Mouse (Mus musculus): ENCODE measurements around the gene Kcna10.

GRCm38 (mm10) chr3:107204413-107204812, 21.6 kb downstream of the Kcna10 start:
- TF ChIP-seq CTCF (IDR thresholded peaks at IDR 0.05; ENCODE audit: extremely low read depth, insufficient read depth, low read length) (no peak), POLR2A (IDR thresholded peaks at IDR 0.05; ENCODE audit: extremely low read depth, insufficient read depth, low read length) (no peak)
